Mouse (Mus musculus): ENCODE results near the gene Nr1h4.
A peak's percentile ranks its signal among the peaks of the same experiment; 100 is the strongest.

GRCm38 (mm10) chr10:89461856-89462507 lies 71.4 kb downstream of the Nr1h4 start:
- no peak for TF ChIP-seq POLR2A (IDR thresholded peaks at IDR 0.05; ENCODE audit: extremely low read depth, insufficient read depth, low read length)
- TF ChIP-seq CTCF (IDR thresholded peaks at IDR 0.05; ENCODE audit: low read depth, low read length) = peak; percentile 46; the same call in 1 of the 2 replicates
